Mouse (Mus musculus) testis, adult 2 months (tissue): ENCODE data around the gene Snx9.

ENCODE experiments used
- CTCF ChIP-seq: fragments of 200-500 bp; IDR thresholded peaks from 2 replicates; pipeline ENCODE4 v1.5.1; 2012; ENCODE audit warnings: low read depth, mild to moderate bottlenecking, inconsistent platforms, low read length, moderate library complexity; ENCODE audit not compliant: control insufficient read depth, insufficient read depth, insufficient replicate concordance
- POLR2A ChIP-seq: fragments of 200-500 bp; IDR thresholded peaks from 2 replicates; pipeline ENCODE4 v1.6.1; 2012; ENCODE audit warnings: low read depth, mild to moderate bottlenecking, inconsistent platforms, low read length, moderate library complexity; ENCODE audit not compliant: control insufficient read depth

GRCm38 (mm10) chr17:5830382-5830781 is 10.7 kb upstream of the Snx9 start:
- TF ChIP-seq CTCF (no peak), POLR2A (no peak)
